Mouse (Mus musculus) left cerebral cortex, adult 8-10 months (tissue): ENCODE measurements around the gene Prrx1. TPM values are rescaled to one million over a fixed set of nuclear protein-coding genes. Genes with fewer than 3 reads are reported as not detected.

Experiments used
- DNase-seq, 2 experiments: peaks; one replicate each; pipeline ENCODE4 v3.0.0; 2022; ENCODE audit warnings: low spot score in 2 of 2
- total RNA-seq, 4 experiments: library from RNA; stranded (reverse); gene quantifications; 2 replicates each; pipeline ENCODE4 v1.2.4; 2022

Gene Prrx1
- total RNA-seq, 4 experiments from 2014 or later = 3.9 to 6.3 (median 5.2) TPM

DNA sequence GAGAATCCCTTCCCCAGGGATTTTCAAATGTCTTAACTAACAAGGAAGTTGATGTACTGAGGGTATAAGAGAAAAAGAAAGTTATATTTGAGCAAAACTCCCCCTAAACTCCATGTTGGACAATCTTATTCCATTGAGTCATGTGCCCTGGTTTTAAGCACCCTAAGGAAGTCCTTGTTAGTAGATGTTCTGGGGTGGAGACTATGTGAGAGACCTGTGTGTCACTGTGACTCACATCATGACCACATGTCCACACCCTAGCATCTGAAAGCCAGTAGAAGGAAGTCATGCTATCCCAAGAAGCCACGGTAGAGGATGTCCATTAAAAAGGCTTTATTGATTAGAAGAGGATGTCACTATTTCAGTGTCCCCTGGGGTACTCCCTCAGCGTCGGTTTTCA lies 40.4 kb downstream of the Prrx1 start:
- no peak for DNase-seq

GRCm38 (mm10) chr1:163266853-163267538 lies 46.5 kb downstream of the Prrx1 start:
- DNase-seq = no peak

DNA sequence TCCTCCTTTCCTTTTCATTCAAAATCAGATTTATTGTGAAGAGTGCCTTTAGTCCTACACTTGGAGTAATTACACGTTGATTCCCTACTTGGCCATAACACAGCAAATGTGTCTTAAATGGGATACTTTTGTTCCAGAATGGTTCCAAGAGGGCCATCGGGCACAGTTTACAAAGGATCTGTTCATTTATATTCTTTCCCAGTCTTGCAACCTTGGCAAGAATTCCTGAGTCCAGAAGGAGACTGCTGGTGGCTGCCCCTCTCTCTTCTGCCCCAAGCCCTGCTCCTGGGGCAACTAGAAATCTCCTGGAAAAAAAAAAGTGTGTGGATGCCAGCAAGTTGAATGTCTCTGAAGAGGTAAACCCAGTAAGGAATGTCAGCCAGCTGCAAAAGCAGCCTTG lies 56.2 kb downstream of the Prrx1 start:
- no peak for DNase-seq

GRCm38 (mm10) chr1:163255884-163256283 lies 57.6 kb downstream of the Prrx1 start:
- no peak for DNase-seq

- DNase-seq = no peak
These were observed 60.7 kb downstream of the Prrx1 start for GRCm38 (mm10) chr1:163252796-163253195.

GRCm38 (mm10) chr1:163252331-163252730 lies 61.2 kb downstream of the Prrx1 start:
- no peak for DNase-seq

DNA sequence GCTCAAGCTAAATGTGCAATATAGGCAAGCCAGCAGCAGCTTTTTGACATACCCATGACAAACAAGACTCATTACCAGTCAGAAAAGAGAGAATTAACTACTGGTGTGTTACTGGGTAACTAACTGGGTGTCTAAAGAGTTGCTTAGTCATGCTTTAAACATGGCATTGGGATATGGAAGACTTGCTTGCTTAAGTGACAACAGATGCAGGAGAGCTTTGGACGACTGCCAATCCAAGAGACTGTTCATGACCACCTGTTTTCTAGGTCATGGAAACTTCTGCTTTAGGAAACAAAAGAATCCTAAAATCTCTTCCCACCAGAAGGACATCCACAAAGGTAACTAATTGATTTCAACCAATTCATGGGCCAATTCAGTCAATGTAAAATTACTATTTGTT lies 61.7 kb downstream of the Prrx1 start:
- no peak for DNase-seq

GRCm38 (mm10) chr1:163238950-163239349 lies 74.6 kb downstream of the Prrx1 start:
- no peak for DNase-seq

DNA sequence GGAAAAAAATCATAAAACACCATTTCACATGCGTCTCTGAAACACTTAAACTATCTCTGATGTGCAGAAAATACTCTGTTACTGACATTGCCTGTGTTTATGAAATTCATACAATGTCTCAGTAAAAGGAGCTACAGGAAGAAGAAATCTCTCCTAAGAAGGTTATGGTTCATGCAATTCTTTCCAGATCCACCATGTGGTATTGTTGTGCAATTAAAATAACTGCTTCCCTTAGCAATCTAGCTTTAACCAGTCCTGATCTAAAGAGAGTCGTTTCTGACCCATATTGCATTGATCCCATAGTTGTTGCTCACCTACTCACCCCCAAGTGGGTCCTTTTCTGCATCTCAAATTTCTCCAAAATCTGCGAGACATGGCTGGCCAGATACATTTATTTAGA lies 82.3 kb downstream of the Prrx1 start:
- no peak for DNase-seq

GRCm38 (mm10) chr1:163226271-163226670 lies 87.2 kb downstream of the Prrx1 start:
- no peak for DNase-seq

DNA sequence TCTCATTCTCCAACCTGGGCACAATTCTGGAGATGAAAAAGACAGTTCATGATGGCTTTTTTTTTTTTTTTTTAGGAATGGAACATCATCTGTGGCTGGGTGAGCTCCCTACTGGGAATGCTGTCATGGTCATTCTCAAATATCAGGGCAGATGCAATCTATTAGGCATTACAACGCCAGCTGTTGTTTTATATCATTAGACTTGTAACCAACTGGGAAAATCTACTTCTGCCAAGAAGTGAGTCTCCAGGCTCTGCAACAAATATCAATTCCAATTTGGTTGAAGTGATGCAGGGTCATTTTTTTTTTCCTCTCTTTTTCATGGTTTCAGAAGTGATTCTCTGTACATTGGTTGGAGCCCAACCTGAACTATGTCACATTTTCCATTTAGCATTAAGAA lies 91.7 kb downstream of the Prrx1 start:
- no peak for DNase-seq

- no peak for DNase-seq
These were observed 104.3 kb downstream of the Prrx1 start for GRCm38 (mm10) chr1:163208919-163209867.

- DNase-seq = no peak
These were observed 114.7 kb downstream of the Prrx1 start for GRCm38 (mm10) chr1:163198767-163199166.

DNA sequence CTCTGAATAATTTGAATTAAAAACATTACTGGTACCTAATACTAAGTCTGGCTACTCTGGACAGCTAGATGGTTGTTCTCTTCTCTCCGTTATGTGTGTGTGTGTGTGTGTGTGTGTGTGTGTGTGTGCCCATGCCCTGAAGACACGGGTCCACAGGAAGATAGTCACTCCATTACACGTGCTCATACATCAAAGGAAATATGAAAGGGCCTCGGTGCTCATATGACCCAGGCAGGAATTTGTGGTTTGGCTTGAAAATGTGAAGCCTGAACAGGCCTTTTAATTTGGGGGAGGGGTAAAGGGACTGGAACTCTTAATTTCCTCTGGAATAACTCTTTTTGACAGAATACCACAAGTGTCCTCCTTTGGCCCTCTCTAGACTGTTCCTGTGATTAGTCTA lies 115.5 kb downstream of the Prrx1 start:
- no peak for DNase-seq

Other genes with a start within 250 kb of the Prrx1 start
- not detected for gene Mroh9, start 228.0 kb downstream of the Prrx1 start, total RNA-seq
- gene Gorab, start 90.0 kb upstream of the Prrx1 start, total RNA-seq = 10 to 100 TPM in 3 of 4 experiments, 1 to 10 TPM in 1; 10.0 to 11.4 (median 10.6) TPM